Mouse (Mus musculus): Measurements from ENCODE around the gene Siglecf. TPM values are rescaled to one million over a fixed set of nuclear protein-coding genes. Genes with fewer than 3 reads are reported as not detected.

Gene Siglecf
- 0.09 and 0.51 TPM in 2 replicates for polyA plus RNA-seq (2016; fragmentation: Nextera tagmentation; extraction: Ambion mirVana)

DNA sequence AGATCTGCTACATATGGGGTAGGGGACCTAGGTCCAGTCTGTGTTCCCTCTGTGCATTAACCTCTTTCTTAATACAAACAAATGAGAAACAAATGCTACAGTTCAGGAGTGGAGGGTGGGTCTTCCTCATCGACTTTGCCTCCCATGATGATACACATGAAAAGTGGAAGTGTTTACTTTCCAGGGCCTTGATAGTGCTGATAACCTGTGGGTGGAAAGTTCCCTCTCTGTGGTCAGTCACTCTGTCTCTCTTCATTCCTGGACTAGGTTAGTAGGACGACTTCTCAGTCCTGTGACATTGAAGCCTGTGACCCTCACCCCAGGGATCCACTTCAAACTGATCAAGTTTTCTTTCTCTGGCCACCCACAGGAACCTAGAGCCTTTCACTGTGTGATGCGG is at the start of gene Siglecf:
Gene Siglecf (plus strand): TSS at position 188 of the 400 bp plus-strand sequence.
- no peaks in the 10 kb centered on the region for H3K9me3 ChIP-seq
- 61% methylated on average over 3 of the region's 3 CpGs for whole genome bisulfite sequencing
- H3K27me3 ChIP-seq (ENCODE audit: insufficient read depth, poor library complexity, severe bottlenecking): no peaks in the 10 kb centered on the region
- H3K36me3 ChIP-seq: no peaks in the 10 kb centered on the region
- peaks cover 7% of the 10 kb centered on the region; the same call in 1 of the 2 replicates for H3K4me1 ChIP-seq
- DNase-seq (ENCODE audit: low spot score): no peak
- H3K27ac ChIP-seq: no peak within 1 kb of the TSS
- no peak within 1 kb of the TSS for H3K4me3 ChIP-seq

DNA sequence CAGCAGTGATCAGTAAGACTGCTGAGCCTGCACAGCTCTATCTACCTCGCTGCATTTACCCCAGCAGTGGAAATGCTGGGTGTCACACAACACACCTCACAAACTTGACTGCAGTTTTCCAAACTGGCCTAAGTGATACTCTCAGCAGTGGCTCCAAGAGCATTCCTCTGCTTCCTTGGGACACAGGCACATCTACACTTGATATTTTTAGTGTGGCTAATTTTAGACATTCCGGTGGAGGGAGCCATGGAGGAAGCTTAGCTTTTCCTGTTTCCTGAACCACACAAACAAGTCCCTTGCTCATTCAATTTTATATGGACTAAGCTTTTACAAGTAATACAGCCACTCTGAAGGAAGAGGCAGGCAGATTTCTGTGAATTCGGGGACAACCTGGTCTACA is 45.9 kb upstream of the Siglecf start:
- Histone ChIP-seq H3K27ac (peak overlapping the region; percentile 85), H3K36me3 (peaks cover 54% of the 10 kb centered on the region), H3K4me3 (peak overlapping the region; percentile 8; the same call in 1 of the 2 replicates), H3K27me3 (ENCODE audit: insufficient read depth, poor library complexity, severe bottlenecking) (no peaks in the 10 kb centered on the region), H3K9me3 (no peaks in the 10 kb centered on the region), H3K4me1 (peaks cover 9% of the 10 kb centered on the region; the same call in 1 of the 2 replicates)
- DNase-seq (ENCODE audit: low spot score): no peak
- 45% methylated on average over 3 of the region's 3 CpGs for WGBS

DNA sequence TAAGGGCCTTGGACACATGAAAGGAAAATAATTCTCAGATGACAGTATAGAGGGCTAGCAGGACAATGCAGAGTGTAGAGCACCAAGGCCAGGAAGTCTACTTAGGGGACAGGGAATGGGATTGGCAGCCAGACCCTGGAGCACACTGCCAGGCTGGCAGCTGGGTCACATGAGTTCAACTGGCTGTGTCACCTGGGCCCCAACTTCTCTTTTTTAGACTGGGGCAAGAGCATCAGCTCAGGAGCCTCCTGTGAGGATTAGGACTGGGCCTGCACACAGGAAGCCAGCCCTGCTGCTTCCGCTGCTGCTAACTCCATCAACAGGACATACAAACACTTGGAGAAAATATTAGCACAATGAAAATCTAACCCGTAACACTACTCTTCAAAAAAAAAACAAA is 42.1 kb upstream of the Siglecf start:
- WGBS: 67% methylated on average over 2 of the region's 2 CpGs
- H3K36me3 ChIP-seq: peaks cover 36% of the 10 kb centered on the region

DNA sequence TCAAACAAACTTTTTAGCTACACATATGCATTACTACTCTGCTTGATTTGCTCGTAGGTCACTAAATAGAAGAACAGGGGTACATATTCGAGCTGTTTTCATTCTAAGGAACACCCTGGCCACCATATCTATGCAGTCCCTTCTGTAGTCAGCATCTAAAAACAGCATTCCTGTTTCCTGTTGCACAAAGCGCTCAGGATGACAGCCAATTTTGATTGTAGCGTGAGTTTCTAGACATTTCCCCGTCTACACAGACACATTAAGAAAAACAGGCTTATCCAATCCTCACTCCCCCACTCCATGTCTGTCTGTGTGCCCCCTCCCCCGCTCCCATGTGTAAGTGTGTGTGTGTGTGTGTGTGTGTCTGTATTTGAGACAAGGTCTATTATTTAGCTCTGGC is 39.5 kb upstream of the Siglecf start:
- no peak for DNase-seq (ENCODE audit: low spot score)
- H3K27me3 ChIP-seq (ENCODE audit: insufficient read depth, poor library complexity, severe bottlenecking): no peaks in the 10 kb centered on the region
- no peak overlapping the region for H3K27ac ChIP-seq
- peak overlapping the region; percentile 90 for H3K4me3 ChIP-seq
- H3K36me3 ChIP-seq: peaks cover 32% of the 10 kb centered on the region
- WGBS: 59% methylated on average over 6 of the region's 6 CpGs
- H3K9me3 ChIP-seq: no peaks in the 10 kb centered on the region
- peaks cover 15% of the 10 kb centered on the region for H3K4me1 ChIP-seq

More for the DNA sequence above, 42.1 kb upstream of the Siglecf start:
- DNase-seq (ENCODE audit: low spot score): no peak
- H3K4me1 ChIP-seq: peaks cover 20% of the 10 kb centered on the region
- H3K4me3 ChIP-seq: no peak overlapping the region
- H3K9me3 ChIP-seq: no peaks in the 10 kb centered on the region
- H3K27me3 ChIP-seq (ENCODE audit: insufficient read depth, poor library complexity, severe bottlenecking): no peaks in the 10 kb centered on the region
- H3K27ac ChIP-seq: no peak overlapping the region

- Histone ChIP-seq H3K27me3 (ENCODE audit: insufficient read depth, poor library complexity, severe bottlenecking) (no peaks in the 10 kb centered on the region), H3K9me3 (no peaks in the 10 kb centered on the region), H3K4me1 (peaks cover 15% of the 10 kb centered on the region), H3K36me3 (peaks cover 28% of the 10 kb centered on the region), H3K4me3 (peak overlapping the region; percentile 90), H3K27ac (peak overlapping the region; percentile 90)
- peak; percentile 82 for DNase-seq (ENCODE audit: low spot score)
- 1% methylated on average over 32 of the region's 32 CpGs for WGBS
Observed at GRCm38 (mm10) chr7:43312386-43313012, 38.6 kb upstream of the Siglecf start.

- Histone ChIP-seq H3K36me3 (peaks cover 22% of the 10 kb centered on the region), H3K4me3 (peak within 1 kb of the TSS; percentile 90), H3K9me3 (no peaks in the 10 kb centered on the region), H3K27ac (peak within 1 kb of the TSS; percentile 90), H3K27me3 (ENCODE audit: insufficient read depth, poor library complexity, severe bottlenecking) (no peaks in the 10 kb centered on the region), H3K4me1 (peaks cover 15% of the 10 kb centered on the region)
- DNase-seq (ENCODE audit: low spot score): peak; percentile 96
- under 1% methylated on average over 33 of the region's 33 CpGs for WGBS
Observed at GRCm38 (mm10) chr7:43313013-43313428, 38.1 kb upstream of the Siglecf start, which contains the start of gene Zfp715. Gene Zfp715, minus strand, starts transcription at chr7:43313294.

DNA sequence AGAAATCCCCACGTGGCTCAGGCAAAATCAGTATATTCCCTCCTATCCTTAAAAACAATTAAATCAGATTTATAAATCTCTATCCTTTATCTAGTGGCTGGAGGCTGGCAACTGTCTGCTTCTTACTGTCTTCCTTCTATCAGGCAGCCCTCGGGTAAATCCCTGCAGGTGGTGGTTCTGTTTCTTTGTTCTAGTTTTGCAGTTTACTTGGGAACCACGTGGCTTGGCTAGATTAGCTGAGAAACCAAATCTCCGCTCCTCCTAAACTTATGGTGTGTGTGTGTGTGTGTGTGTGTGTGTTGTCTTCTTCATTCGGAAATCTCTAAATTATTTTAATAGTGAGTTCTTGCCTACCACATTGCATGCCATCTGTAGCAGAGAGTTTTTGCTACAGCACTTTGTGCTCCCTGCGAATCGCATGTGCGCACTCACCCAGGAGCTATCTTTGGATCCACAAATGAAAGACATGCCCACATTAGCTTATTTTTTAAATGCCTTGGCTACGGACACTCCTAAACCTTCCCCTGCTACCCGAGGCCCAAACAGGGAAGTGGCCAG is 24.8 kb upstream of the Siglecf start:
- WGBS: 51% methylated on average over 10 of the region's 10 CpGs
- no peak overlapping the region for H3K4me3 ChIP-seq
- no peaks in the 10 kb centered on the region for H3K36me3 ChIP-seq

DNA sequence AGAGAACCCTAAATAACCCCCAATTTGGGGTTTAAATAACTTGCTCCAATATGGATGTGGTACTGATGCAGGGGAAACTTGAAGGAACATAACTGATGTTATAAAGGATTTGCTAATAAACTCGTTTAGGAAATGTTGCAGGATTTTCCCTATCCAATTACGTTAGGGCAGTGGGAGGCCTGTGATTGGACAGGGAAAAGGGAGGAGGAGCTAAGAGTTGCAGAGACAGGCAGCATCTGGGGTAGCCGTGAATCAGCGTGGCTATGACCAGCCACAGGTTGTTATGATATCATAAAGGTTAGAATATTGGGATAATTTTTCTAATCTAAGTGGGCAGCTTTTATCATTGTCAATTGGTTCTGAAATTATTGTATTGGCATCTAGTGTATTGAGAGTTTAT is 23.0 kb upstream of the Siglecf start:
- Histone ChIP-seq H3K36me3 (no peaks in the 10 kb centered on the region), H3K9me3 (no peaks in the 10 kb centered on the region), H3K27ac (no peak overlapping the region), H3K4me3 (no peak overlapping the region), H3K4me1 (no peaks in the 10 kb centered on the region), H3K27me3 (ENCODE audit: insufficient read depth, poor library complexity, severe bottlenecking) (no peaks in the 10 kb centered on the region)
- no peak for DNase-seq (ENCODE audit: low spot score)
- 59% methylated on average over 4 of the region's 4 CpGs for WGBS

More for the DNA sequence above, 24.8 kb upstream of the Siglecf start:
- H3K4me1 ChIP-seq: no peaks in the 10 kb centered on the region
- no peak overlapping the region for H3K27ac ChIP-seq
- DNase-seq (ENCODE audit: low spot score): no peak
- H3K27me3 ChIP-seq (ENCODE audit: insufficient read depth, poor library complexity, severe bottlenecking): no peaks in the 10 kb centered on the region
- H3K9me3 ChIP-seq: no peaks in the 10 kb centered on the region

DNA sequence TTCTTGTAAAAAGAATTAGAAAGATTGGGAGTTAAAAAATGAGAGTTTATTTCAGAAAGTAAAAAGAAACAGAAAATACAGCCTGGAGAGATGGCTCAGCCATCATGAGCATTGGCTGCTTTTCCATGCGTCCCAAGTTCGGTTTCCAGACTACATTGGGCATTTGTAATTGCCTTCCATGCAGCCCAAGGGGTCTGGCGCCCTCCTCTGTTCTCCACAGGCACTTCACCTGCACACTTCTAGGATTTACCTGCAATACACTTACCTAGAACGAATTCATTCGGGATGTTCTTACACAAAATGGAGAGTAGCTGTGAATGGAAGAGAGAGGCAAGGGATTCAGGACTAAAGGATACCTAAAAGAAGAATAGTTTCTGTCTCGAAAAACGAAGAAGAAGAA is 17.9 kb upstream of the Siglecf start:
- H3K4me3 ChIP-seq: no peak overlapping the region
- WGBS: 40% methylated on average over 5 of the region's 7 CpGs
- no peak for DNase-seq (ENCODE audit: low spot score)

GRCm38 (mm10) chr7:43333899-43334298 is 17.2 kb upstream of the Siglecf start:
- Histone ChIP-seq H3K9me3 (no peaks in the 10 kb centered on the region), H3K4me1 (no peaks in the 10 kb centered on the region), H3K27ac (no peak overlapping the region), H3K4me3 (no peak overlapping the region), H3K36me3 (no peaks in the 10 kb centered on the region), H3K27me3 (ENCODE audit: insufficient read depth, poor library complexity, severe bottlenecking) (no peaks in the 10 kb centered on the region)
- no peak for DNase-seq (ENCODE audit: low spot score)
- 51% methylated on average over 2 of the region's 2 CpGs for WGBS

More for the DNA sequence above, 17.9 kb upstream of the Siglecf start:
- H3K4me1 ChIP-seq: no peaks in the 10 kb centered on the region
- H3K9me3 ChIP-seq: no peaks in the 10 kb centered on the region
- H3K27ac ChIP-seq: no peak overlapping the region
- H3K27me3 ChIP-seq (ENCODE audit: insufficient read depth, poor library complexity, severe bottlenecking): no peaks in the 10 kb centered on the region
- H3K36me3 ChIP-seq: no peaks in the 10 kb centered on the region

- Histone ChIP-seq H3K4me1 (no peaks in the 10 kb centered on the region), H3K4me3 (no peak overlapping the region), H3K36me3 (no peaks in the 10 kb centered on the region), H3K27ac (no peak overlapping the region), H3K27me3 (ENCODE audit: insufficient read depth, poor library complexity, severe bottlenecking) (no peaks in the 10 kb centered on the region), H3K9me3 (no peaks in the 10 kb centered on the region)
- 83% methylated on average over 4 of the region's 4 CpGs for WGBS
- no peak for DNase-seq (ENCODE audit: low spot score)
Observed at GRCm38 (mm10) chr7:43340771-43341170, 10.4 kb upstream of the Siglecf start.

DNA sequence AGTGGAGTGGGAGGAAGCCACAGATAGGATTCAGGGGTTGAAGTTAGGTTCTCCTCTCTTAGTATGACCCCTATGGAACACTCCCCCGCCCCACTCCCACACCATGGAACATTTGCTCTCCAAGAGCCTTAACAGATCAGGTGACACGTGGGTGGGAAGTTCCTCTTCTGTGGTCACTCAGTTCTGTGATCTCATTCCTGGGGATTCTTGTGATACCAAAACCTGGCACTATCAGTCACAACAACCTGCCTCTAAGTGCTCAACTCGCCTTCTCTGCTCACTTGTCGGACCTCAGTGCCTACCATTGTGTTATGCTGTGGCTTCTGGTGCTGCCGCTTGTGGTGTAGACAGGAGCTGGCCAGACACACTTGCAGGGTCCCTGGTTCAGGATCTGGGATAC is 8.0 kb upstream of the Siglecf start:
- no peak overlapping the region for H3K27ac ChIP-seq
- WGBS: 59% methylated on average over 5 of the region's 5 CpGs
- DNase-seq (ENCODE audit: low spot score): no peak
- H3K4me1 ChIP-seq: no peaks in the 10 kb centered on the region
- H3K9me3 ChIP-seq: no peaks in the 10 kb centered on the region
- no peaks in the 10 kb centered on the region for H3K27me3 ChIP-seq (ENCODE audit: insufficient read depth, poor library complexity, severe bottlenecking)
- no peaks in the 10 kb centered on the region for H3K36me3 ChIP-seq
- no peak overlapping the region for H3K4me3 ChIP-seq

DNA sequence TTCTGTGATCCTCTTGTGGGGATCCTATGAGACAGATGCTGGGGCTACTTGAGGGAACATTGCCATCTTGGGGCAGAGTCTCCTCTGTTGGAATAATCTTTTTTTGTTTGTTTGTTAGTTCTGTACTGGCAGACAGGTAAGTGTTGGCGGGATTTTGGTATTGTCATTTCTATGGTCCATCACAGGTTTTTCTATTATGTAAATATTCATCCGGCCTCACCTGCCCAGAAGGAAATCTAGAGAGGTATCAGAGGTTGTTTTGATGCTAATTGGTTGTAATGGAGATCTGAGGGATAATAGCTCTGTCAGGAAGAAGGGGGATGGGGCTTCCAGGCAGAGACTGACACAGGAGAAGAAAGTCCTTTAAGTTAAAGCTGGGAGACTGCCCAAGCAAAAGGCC is 7.1 kb upstream of the Siglecf start:
- 63% methylated on average over 2 of the region's 2 CpGs for WGBS
- H3K9me3 ChIP-seq: no peaks in the 10 kb centered on the region
- peak; percentile 14 for DNase-seq (ENCODE audit: low spot score)

More for the DNA sequence above, 7.1 kb upstream of the Siglecf start:
- H3K4me1 ChIP-seq: no peaks in the 10 kb centered on the region
- no peak overlapping the region for H3K27ac ChIP-seq
- H3K27me3 ChIP-seq (ENCODE audit: insufficient read depth, poor library complexity, severe bottlenecking): no peaks in the 10 kb centered on the region
- no peaks in the 10 kb centered on the region for H3K36me3 ChIP-seq
- no peak overlapping the region for H3K4me3 ChIP-seq

All from heart, embryonic 10.5 days (tissue).